Mouse (Mus musculus) embryonic stem cell, embryonic (primary cell): ENCODE measurements at regions not wholly inside any gene's neighbourhood (a gene's known extent, or its start where the extent isn't known, plus 50 kb on each side); places are given as distances from the start of the nearest gene placed in this dataset.

Experiments used
- CTCF ChIA-PET, 4 experiments: fragments of 300-600 bp in 2 of 4; fragments of 350-600 bp in 2 of 4; sonication (Branson Sonifier 250); formaldehyde crosslinking; loops; one replicate each; lab custom pipeline; 2022; ENCODE audit warnings: inconsistent platforms in 2 of 4; lab: Charles Lee
- POLR2A ChIA-PET, 4 experiments: fragments of 300-600 bp in 2 of 4; fragments of 350-600 bp in 2 of 4; sonication (Branson Sonifier 250); formaldehyde crosslinking; loops; one replicate each; lab custom pipeline; 2022; ENCODE audit warnings: antibody characterized with exemption in 4 of 4, inconsistent platforms in 1 of 4; lab: Charles Lee

DNA sequence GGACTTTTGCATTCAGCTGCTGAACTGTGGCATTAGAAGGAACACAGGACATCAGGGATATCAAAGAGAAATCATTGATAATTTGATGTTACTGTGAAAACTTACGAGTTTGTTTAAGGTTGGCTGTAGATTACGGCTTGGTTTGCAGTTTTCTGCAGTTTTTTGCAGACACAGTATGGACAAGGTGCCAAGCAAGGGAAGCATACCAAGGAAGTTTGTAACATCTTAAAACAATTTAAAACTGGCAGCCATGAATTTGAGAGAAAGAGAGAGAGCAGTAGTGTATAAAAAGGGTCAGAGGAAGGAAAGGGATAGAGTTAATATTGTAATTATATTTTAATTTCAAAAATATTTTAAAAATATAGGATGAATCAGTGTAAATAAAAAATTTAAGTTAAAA, 453.4 kb upstream of the Adamts5 start:
- POLR2A ChIA-PET = no interaction called here

GRCm38 (mm10) chr16:86347753-86348152, 446.1 kb upstream of the Adamts5 start:
- ChIA-PET POLR2A (no interaction called here), CTCF (no interaction called here)

More for the DNA sequence above, 453.4 kb upstream of the Adamts5 start:
- CTCF ChIA-PET = no interaction called here

DNA sequence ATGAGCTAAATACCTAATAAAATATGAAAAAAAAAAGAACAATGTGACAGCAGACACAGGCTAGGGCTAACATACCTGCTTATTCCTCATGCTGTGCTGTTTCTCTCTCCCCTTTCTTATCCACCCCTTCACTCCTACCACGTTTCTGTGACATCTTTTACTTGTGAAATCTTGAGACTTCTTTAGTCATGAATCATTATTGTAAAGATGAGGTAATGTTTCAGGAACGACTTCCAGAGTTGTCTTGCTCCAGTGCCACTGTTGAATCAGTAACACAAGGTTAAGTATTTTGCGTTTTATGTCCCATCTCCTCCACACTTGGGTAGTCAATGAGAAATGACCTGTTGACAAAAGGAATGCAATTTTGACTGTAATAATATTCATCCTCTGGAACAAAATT, 445.3 kb upstream of the Adamts5 start:
- ChIA-PET POLR2A (interaction anchor here in 1 of 4 experiments (0.5 kb wide), 1 partner anchor 1007 kb away, joined by 3 read pairs; no protein-coding TSS in a partner anchor), CTCF (no interaction called here)

DNA sequence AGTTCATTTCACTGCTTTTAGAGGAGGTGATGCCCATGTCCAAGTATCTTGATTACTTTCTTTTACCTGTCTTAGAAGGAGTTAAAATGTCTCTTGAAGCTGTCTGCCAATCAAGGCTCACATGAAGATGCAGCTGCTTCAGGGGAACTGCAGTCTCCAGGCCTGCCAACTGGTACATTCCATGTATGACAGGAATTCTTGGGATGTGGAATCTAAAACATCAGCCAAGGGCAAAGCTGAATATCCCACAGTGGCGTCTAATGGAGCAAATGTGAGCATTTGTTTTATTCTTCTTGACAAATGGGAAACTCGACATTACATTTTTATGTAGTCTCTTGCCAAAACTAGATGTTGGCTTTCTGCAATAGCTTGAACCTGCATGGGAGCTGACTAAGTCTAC, 438.7 kb upstream of the Adamts5 start:
- ChIA-PET CTCF (no interaction called here), POLR2A (no interaction called here)

GRCm38 (mm10) chr16:86325406-86325805, 423.8 kb upstream of the Adamts5 start:
- ChIA-PET POLR2A (no interaction called here), CTCF (no interaction called here)

- POLR2A ChIA-PET = no interaction called here
These were observed 417.3 kb upstream of the Adamts5 start for GRCm38 (mm10) chr16:86318898-86319297.

DNA sequence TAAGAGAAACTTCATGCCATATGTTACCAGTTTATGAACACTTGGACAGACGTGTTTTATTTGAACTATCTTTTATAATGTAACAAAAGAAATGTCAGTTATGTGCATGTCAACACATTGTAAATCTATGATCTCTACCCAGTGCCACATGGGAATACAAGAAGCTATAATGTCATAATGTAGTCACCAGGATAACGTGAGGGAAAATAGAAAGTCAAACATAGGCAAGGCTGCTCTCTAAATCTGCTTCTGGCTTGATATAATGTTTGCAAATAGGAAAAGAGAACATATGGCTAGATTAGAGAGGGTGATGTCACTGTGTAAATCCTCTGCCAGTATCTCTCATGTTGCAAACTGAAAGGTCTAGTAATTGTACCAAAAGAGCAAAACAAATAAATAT, 408.1 kb upstream of the Adamts5 start:
- POLR2A ChIA-PET = no interaction called here

More at GRCm38 (mm10) chr16:86318898-86319297, 417.3 kb upstream of the Adamts5 start:
- CTCF ChIA-PET = no interaction called here

GRCm38 (mm10) chr16:86303869-86304268, 402.2 kb upstream of the Adamts5 start:
- CTCF ChIA-PET = no interaction called here
- POLR2A ChIA-PET = no interaction called here

More for the DNA sequence above, 408.1 kb upstream of the Adamts5 start:
- CTCF ChIA-PET = no interaction called here

- ChIA-PET POLR2A (no interaction called here), CTCF (interaction anchor here in 1 of 4 experiments (0.5 kb wide), 1 partner anchor 9 kb away, joined by 6 read pairs; no protein-coding TSS in a partner anchor)
These were observed 401.0 kb upstream of the Adamts5 start for GRCm38 (mm10) chr16:86302451-86303145.

DNA sequence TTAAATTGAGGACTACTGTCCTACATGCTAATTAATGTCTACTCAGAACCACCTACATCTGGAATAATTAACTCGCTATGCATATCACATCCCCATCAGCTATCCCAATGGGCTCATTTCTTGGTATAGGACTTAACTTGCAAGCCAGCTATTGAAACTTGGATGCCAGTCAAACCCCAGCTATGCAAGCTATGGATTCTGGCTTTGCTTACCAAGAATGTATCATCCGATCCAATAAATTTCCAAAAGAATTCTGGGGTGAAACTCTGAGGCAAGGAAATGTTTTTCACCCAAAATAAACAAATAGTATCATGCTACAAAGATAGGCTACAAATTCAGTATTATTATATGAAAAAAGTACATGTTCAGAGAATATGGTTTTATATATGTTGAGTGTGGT, 392.8 kb upstream of the Adamts5 start:
- ChIA-PET CTCF (no interaction called here), POLR2A (no interaction called here)

DNA sequence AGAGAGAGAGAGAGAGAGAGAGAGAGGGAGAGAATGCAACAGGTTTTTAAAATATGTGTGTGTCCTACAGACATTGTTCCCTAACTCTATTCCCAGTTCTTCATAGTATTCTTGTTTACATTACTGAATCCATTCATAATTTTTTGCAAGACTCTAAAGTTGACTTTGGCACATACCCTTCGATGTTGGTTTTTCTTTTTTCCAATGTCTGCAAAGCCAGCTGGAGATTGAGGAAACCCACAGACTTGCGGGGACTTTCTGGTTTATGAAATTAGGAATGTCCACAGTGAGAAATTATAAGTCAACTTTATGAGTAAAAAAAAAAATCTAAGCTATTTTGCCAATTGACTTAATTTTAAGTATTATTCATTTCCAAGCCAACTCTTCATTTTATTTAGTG, 379.7 kb upstream of the Adamts5 start:
- ChIA-PET CTCF (no interaction called here), POLR2A (no interaction called here)

DNA sequence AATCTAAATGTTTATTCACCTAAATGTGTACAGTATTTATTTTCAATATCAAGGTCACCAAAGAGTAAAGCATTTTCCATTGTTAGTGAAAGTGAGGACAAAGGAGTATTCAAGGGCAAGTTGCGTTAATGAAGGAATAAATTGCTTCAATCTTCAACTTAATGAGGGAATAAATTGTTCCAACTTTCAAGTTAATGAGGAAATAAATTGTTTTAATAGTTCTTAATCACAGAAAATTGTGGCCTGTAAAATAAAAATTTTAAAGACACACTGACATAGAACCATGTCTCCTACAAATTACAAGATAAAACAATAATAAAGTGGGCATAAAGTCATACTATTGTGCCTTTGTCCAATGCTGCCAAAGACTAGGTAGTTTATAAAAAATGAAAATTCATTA, 375.4 kb upstream of the Adamts5 start:
- POLR2A ChIA-PET = no interaction called here
- CTCF ChIA-PET = no interaction called here

DNA sequence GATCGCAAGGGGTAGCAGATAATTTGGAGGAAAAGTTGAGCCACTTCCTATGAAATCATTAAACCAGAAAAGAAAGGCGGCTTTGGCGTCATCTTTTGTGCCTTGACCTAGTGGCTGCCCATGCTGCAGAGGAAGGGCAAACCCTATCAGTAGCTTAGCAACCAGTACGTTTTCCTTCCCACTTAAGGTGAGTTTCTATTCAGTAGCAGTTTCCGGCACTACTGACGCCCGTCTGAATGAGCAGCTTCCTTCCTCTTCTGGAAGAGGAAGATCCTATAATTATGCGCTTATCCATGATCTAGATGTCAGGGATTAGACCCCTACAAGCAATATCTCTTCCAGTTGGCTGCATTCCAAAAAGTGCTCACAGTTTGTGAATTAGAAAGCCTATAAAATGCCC, 360.0 kb upstream of the Adamts5 start:
- POLR2A ChIA-PET = interaction anchor here in 1 of 4 experiments (0.6 to 1.0 kb wide), 2 partner anchors 10 to 207 kb away, joined by 3 to 4 read pairs; no protein-coding TSS in a partner anchor
- CTCF ChIA-PET = no interaction called here

DNA sequence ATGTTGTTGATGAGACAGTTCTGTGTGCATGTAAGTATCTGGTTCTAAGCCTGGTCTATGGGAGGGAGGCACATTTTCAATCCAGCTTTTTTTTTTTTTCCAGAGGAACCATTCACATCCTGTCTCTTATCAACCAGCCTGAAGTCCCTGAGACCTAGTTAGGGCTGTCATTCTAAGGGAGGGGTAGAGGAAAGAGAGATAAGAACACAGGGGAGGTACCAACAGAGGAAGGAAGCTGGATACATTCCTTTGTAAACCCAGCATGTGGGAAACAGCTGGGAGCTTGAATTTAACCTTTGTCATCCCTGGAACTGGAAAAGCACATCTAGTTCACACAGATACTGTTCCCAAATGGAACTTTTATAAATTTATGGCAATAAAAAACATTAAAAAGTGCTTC, 351.0 kb upstream of the Adamts5 start:
- ChIA-PET POLR2A (no interaction called here), CTCF (no interaction called here)

- ChIA-PET CTCF (no interaction called here), POLR2A (no interaction called here)
These were observed 348.4 kb upstream of the Adamts5 start for GRCm38 (mm10) chr16:86250021-86250420.

DNA sequence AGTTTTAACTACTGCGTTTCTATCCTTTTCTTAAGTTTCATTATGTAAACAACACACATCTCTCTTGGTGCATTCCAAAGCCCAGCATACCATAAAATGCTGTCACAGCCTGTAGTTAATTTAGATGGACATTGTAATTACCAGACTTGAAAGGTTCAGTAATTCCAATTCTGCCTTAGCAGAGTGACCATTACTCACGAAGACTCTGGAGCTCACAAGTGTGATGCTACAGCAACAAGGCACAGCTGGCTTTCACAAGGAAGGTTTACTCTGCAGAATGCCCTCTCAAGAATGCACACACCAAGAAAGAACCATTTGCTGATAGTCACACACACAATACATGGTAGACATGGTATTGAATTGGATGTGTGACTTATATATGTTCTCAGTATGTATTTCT, 342.6 kb upstream of the Adamts5 start:
- CTCF ChIA-PET = no interaction called here
- POLR2A ChIA-PET = no interaction called here

DNA sequence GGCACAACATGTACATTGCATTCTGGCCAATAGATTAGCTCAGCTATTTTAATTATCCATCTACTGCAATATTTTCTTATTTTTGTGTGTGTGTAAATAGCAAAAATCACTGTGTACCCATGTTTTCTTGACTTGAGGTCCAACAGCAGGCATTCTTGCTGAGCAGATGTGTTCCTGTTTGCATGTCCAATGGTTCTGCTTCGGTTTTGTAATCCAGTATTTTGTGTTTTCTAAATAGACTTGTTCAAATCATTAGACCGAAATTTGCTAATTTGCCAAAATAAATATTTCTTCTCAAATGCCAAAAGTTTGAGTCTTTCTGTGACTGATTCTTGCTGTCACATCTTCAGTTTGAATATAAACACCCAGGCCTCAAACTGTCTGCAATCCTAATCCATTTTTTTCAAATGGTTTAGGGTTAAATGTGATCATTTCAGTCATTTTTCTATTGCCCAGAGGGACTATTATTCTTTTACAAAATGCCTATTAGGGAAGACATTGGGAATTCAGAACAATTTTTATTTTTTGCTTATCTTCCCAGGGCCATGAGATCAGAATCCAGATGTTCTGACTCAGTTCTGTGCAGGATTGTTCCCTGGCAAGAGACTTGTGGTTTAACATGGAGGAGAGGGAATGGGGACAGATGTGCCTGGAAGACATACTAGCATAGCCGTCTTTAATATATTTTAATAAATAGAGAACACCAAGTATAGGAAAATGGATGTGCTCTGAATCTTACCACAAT, 341.3 kb upstream of the Adamts5 start:
- CTCF ChIA-PET = no interaction called here
- POLR2A ChIA-PET = no interaction called here

DNA sequence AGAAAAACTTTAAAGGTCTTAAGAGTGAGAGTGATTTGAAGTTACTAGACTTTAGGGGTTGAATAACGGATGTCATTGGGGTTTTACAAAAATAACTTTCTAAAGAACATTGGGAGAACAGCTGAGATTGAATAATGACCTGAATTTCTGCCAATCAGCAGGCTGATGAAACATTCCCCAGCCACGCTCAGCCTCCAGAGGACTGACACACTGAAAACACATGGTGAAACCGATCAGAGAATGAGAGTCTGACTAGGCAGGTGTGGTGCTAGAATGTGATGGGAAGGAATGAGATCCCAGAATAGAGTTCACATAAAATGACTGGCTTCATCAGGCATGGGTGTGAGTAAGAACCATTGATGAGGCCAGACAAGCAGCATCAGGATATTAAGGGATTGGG, 321.4 kb upstream of the Adamts5 start:
- CTCF ChIA-PET = no interaction called here
- POLR2A ChIA-PET = no interaction called here

- CTCF ChIA-PET = no interaction called here
- POLR2A ChIA-PET = no interaction called here
These were observed 308.9 kb upstream of the Adamts5 start for GRCm38 (mm10) chr16:86210547-86210946.

GRCm38 (mm10) chr16:86209319-86209718, 307.7 kb upstream of the Adamts5 start:
- POLR2A ChIA-PET = no interaction called here
- CTCF ChIA-PET = no interaction called here

GRCm38 (mm10) chr16:86189874-86190273, 288.2 kb upstream of the Adamts5 start:
- POLR2A ChIA-PET = no interaction called here

More at GRCm38 (mm10) chr16:86189874-86190273, 288.2 kb upstream of the Adamts5 start:
- CTCF ChIA-PET = no interaction called here
